Mouse (Mus musculus) neural tube, embryonic 11.5 days (tissue): ENCODE results near the gene Cdh23. TPM values are rescaled to one million over a fixed set of nuclear protein-coding genes. Genes with fewer than 3 reads are reported as not detected.

Source experiments
- ATAC-seq: fragments of 200-750 bp; cut with Nextera tagmentation; 2 replicates; pipeline ENCODE4 v1.8.0; 2017; ENCODE audit warnings: moderate number of reproducible peaks, mild to moderate bottlenecking, moderate TSS enrichment, moderate library complexity; ENCODE audit not compliant: insufficient read depth, low FRiP score, low TSS enrichment
- DNase-seq: peaks from one replicate; pipeline ENCODE4 v3.0.0-alpha.2; 2015; ENCODE audit warnings: low spot score
- H3K27ac ChIP-seq: fragments of 300-500 bp; sonication (generic); 2 replicates; pipeline ENCODE4 v1.5.1; 2014; ENCODE audit warnings: low read depth, mild to moderate bottlenecking, low read length
- H3K27me3 ChIP-seq: fragments of 300-500 bp; sonication (generic); 2 replicates; pipeline ENCODE4 v1.6.1; 2014; ENCODE audit warnings: mild to moderate bottlenecking, low read length, mixed read lengths; ENCODE audit not compliant: control insufficient read depth, insufficient read depth
- H3K36me3 ChIP-seq: fragments of 300-500 bp; sonication (generic); 2 replicates; pipeline ENCODE4 v1.6.1; 2014; ENCODE audit warnings: mild to moderate bottlenecking, low read length, moderate library complexity, mixed read lengths; ENCODE audit not compliant: control insufficient read depth, insufficient read depth
- H3K4me1 ChIP-seq: fragments of 300-500 bp; sonication (generic); 2 replicates; pipeline ENCODE4 v1.6.1; 2014; ENCODE audit warnings: low read length, mixed read lengths; ENCODE audit not compliant: control insufficient read depth, insufficient read depth
- H3K4me2 ChIP-seq: fragments of 300-500 bp; sonication (generic); 2 replicates; pipeline ENCODE4 v1.6.1; 2014; ENCODE audit warnings: low read depth, mild to moderate bottlenecking, moderate library complexity
- H3K4me3 ChIP-seq: fragments of 300-500 bp; sonication (generic); 2 replicates; pipeline ENCODE4 v1.5.1; 2014; ENCODE audit warnings: low read depth, low read length
- H3K9ac ChIP-seq: fragments of 300-500 bp; sonication (generic); 2 replicates; pipeline ENCODE4 v1.6.1; 2014; ENCODE audit warnings: mild to moderate bottlenecking, low read length
- H3K9me3 ChIP-seq: fragments of 300-500 bp; sonication (generic); 2 replicates; pipeline ENCODE4 v1.6.1; 2016; ENCODE audit warnings: low read length; ENCODE audit not compliant: control insufficient read depth
- WGBS: fragments of 180-500 bp; shearing (Covaris S2); extraction: QIAGEN DNeasy Blood & Tissue Kit; methylation state at CpG from one replicate; pipeline ENCODE4 v1.1.7; 2014; 5-methylcytosine and 5-hydroxymethylcytosine counted together
- polyA plus RNA-seq: library from polyadenylated mRNA; unstranded; fragments of >200 nt; fragmentation: Nextera tagmentation; extraction: Ambion mirVana; gene quantifications from 2 replicates; pipeline ENCODE4 v1.2.1, GENCODE M21; 2014

Cdh23 gene
- polyA plus RNA-seq, 1 experiment from 2014 or later, result 0.50 TPM

- Histone ChIP-seq H3K9ac (no peak overlapping the region), H3K27me3 (no peaks in the 10 kb centered on the region), H3K9me3 (no peaks in the 10 kb centered on the region), H3K4me1 (peaks cover 4% of the 10 kb centered on the region), H3K36me3 (no peaks in the 10 kb centered on the region), H3K4me3 (no peak overlapping the region), H3K4me2 (no peak overlapping the region), H3K27ac (no peak overlapping the region)
- DNase-seq (no peak), ATAC-seq (no peak)
- 62% methylated on average over 9 of the region's 9 CpGs for WGBS
Measured at GRCm38 (mm10) chr10:60639291-60639690, 57.0 kb downstream of the Cdh23 start.

- 21% methylated on average over 13 of the region's 13 CpGs for WGBS
- no peaks in the 10 kb centered on the region for H3K27me3 ChIP-seq
- H3K36me3 ChIP-seq, result no peaks in the 10 kb centered on the region
- no peak overlapping the region for H3K27ac ChIP-seq
- no peak overlapping the region for H3K4me2 ChIP-seq
- H3K4me1 ChIP-seq, result peaks cover 4% of the 10 kb centered on the region
- no peak overlapping the region for H3K4me3 ChIP-seq
- ATAC-seq (no peak), DNase-seq (peak; percentile 56)
- no peaks in the 10 kb centered on the region for H3K9me3 ChIP-seq
- no peak overlapping the region for H3K9ac ChIP-seq
Measured at GRCm38 (mm10) chr10:60635568-60636295, 60.6 kb downstream of the Cdh23 start.

- Histone ChIP-seq H3K27ac (no peak overlapping the region), H3K9ac (no peak overlapping the region), H3K36me3 (no peaks in the 10 kb centered on the region), H3K4me1 (peaks cover 4% of the 10 kb centered on the region), H3K4me2 (no peak overlapping the region), H3K4me3 (no peak overlapping the region), H3K9me3 (peaks cover 4% of the 10 kb centered on the region), H3K27me3 (no peaks in the 10 kb centered on the region)
- no peak for ATAC-seq
- WGBS, result 83% methylated on average over 9 of the region's 9 CpGs
- no peak for DNase-seq
Measured at GRCm38 (mm10) chr10:60634391-60634790, 61.9 kb downstream of the Cdh23 start.

GRCm38 (mm10) chr10:60626086-60626485 lies 70.2 kb downstream of the Cdh23 start:
- no peak for DNase-seq
- no peak overlapping the region for H3K27ac ChIP-seq

GRCm38 (mm10) chr10:60625511-60625910 lies 70.8 kb downstream of the Cdh23 start:
- Histone ChIP-seq H3K36me3 (no peaks in the 10 kb centered on the region), H3K4me1 (no peaks in the 10 kb centered on the region; the same call in 1 of the 2 replicates), H3K4me3 (no peak overlapping the region), H3K4me2 (no peak overlapping the region), H3K27me3 (no peaks in the 10 kb centered on the region), H3K9me3 (peaks cover 5% of the 10 kb centered on the region), H3K27ac (no peak overlapping the region), H3K9ac (no peak overlapping the region)
- DNase-seq (no peak), ATAC-seq (no peak)
- 69% methylated on average over 3 of the region's 3 CpGs for WGBS

More at GRCm38 (mm10) chr10:60626086-60626485, 70.2 kb downstream of the Cdh23 start:
- ATAC-seq, result no peak
- H3K9ac ChIP-seq, result no peak overlapping the region
- H3K4me3 ChIP-seq, result no peak overlapping the region
- H3K27me3 ChIP-seq, result no peaks in the 10 kb centered on the region
- peaks cover 5% of the 10 kb centered on the region for H3K9me3 ChIP-seq
- H3K4me1 ChIP-seq, result no peaks in the 10 kb centered on the region; the same call in 1 of the 2 replicates
- 73% methylated on average over 5 of the region's 5 CpGs for WGBS
- no peaks in the 10 kb centered on the region for H3K36me3 ChIP-seq
- no peak overlapping the region for H3K4me2 ChIP-seq

- H3K36me3 ChIP-seq, result no peaks in the 10 kb centered on the region
- DNase-seq (peak; percentile 40), ATAC-seq (0 out of 2 replicates have a peak, but pooled peaks have one; percentile 16)
- H3K9me3 ChIP-seq, result peaks cover 5% of the 10 kb centered on the region
- 21% methylated on average over 3 of the region's 3 CpGs for WGBS
- H3K27ac ChIP-seq, result no peak overlapping the region
- H3K9ac ChIP-seq, result no peak overlapping the region
- no peak overlapping the region for H3K4me3 ChIP-seq
- no peaks in the 10 kb centered on the region for H3K27me3 ChIP-seq
- H3K4me2 ChIP-seq, result no peak overlapping the region
- no peaks in the 10 kb centered on the region; the same call in 1 of the 2 replicates for H3K4me1 ChIP-seq
Measured at GRCm38 (mm10) chr10:60624945-60625344, 71.3 kb downstream of the Cdh23 start.

- H3K4me2 ChIP-seq, result no peak overlapping the region
- no peak for ATAC-seq
- H3K36me3 ChIP-seq, result no peaks in the 10 kb centered on the region
- H3K9ac ChIP-seq, result no peak overlapping the region
- H3K9me3 ChIP-seq, result peaks cover under 1% of the 10 kb centered on the region; the same call in 1 of the 2 replicates
- no peaks in the 10 kb centered on the region; the same call in 1 of the 2 replicates for H3K4me1 ChIP-seq
- no peak overlapping the region for H3K4me3 ChIP-seq
- H3K27ac ChIP-seq, result no peak overlapping the region
- WGBS, result 48% methylated on average over 14 of the region's 14 CpGs
- no peaks in the 10 kb centered on the region for H3K27me3 ChIP-seq
- no peak for DNase-seq
Measured at GRCm38 (mm10) chr10:60624217-60624708, 72.0 kb downstream of the Cdh23 start.

- H3K36me3 ChIP-seq, result no peaks in the 10 kb centered on the region
- no peak overlapping the region for H3K27ac ChIP-seq
- no peak overlapping the region for H3K4me3 ChIP-seq
- 0 out of 2 replicates have a peak, but pooled peaks have one; percentile 63 for ATAC-seq
- H3K9ac ChIP-seq, result no peak overlapping the region
- H3K4me1 ChIP-seq, result no peaks in the 10 kb centered on the region; the same call in 1 of the 2 replicates
- no peaks in the 10 kb centered on the region for H3K9me3 ChIP-seq
- H3K27me3 ChIP-seq, result no peaks in the 10 kb centered on the region
- no peak overlapping the region for H3K4me2 ChIP-seq
- peak; percentile 30 for DNase-seq
- 47% methylated on average over 12 of the region's 12 CpGs for WGBS
Measured at GRCm38 (mm10) chr10:60622836-60623235, 73.5 kb downstream of the Cdh23 start.
